Mouse (Mus musculus) mouse embryonic stem cell (cell line): Measurements from ENCODE around the gene Oas1h.
"Not testable (repeated sequence)": the region's sequence is repeated elsewhere in the genome, so short reads cannot be mapped to it uniquely, and the experiment has no call there.

ENCODE experiments used
- in situ Hi-C, 2 experiments: fragments of 300-500 bp; cut with MboI; formaldehyde crosslinking; loops; 1 replicate in 1 of 2; 3 replicates in 1 of 2; pipeline ENCODE4 v1.14.3; 2019 to 2020; ENCODE audit warnings: low sequenced_read_pairs in 2 of 2, low pct_unique_long_range_greater_than_20kb in 1 of 2, mixed read lengths in 1 of 2; ENCODE audit not compliant: unreplicated experiment in 1 of 2

The Oas1h gene

DNA sequence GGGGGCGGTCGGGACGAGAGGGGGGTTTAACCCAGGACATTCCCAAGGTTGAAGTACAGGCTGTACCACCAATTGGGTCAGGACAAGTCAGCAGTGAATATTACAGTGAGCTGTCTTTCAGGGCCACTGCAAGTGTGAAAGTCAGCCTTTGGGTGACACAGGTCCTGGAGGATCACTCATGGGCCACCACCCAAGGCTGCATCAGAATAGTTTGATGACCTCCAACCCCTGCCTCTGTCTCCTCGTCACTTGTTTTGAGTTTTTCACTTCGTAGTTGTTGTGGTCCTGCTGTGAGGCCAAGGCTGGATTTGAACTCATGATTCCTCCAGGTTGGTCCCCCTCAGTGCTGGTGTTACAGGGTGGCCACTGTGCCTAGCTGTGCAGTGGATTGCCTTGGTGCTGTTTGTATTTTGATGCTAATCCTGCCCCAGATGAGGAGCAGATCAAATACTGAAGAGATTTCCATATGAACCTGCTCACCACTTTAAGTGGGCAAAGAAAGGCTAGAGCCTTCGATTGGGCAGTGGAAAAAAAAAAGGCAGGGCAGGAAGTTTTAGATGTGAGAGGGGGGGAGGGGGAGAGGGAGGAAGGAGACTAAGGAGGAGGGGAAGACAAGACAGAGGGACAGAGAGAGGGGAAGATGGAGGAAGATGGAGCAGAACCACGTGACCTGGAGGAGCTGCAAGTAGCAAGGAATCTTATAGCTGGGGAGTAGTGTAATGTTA is 47.1 kb downstream of the Oas1h start:
- in situ Hi-C loops, result no loop called here

GRCm38 (mm10) chr5:120914204-120914603 is 53.0 kb downstream of the Oas1h start, which contains the start of gene Oas1d:
Gene Oas1d (plus strand): TSS chr5:120914536.
- in situ Hi-C loops, result not testable (repeated sequence)

DNA sequence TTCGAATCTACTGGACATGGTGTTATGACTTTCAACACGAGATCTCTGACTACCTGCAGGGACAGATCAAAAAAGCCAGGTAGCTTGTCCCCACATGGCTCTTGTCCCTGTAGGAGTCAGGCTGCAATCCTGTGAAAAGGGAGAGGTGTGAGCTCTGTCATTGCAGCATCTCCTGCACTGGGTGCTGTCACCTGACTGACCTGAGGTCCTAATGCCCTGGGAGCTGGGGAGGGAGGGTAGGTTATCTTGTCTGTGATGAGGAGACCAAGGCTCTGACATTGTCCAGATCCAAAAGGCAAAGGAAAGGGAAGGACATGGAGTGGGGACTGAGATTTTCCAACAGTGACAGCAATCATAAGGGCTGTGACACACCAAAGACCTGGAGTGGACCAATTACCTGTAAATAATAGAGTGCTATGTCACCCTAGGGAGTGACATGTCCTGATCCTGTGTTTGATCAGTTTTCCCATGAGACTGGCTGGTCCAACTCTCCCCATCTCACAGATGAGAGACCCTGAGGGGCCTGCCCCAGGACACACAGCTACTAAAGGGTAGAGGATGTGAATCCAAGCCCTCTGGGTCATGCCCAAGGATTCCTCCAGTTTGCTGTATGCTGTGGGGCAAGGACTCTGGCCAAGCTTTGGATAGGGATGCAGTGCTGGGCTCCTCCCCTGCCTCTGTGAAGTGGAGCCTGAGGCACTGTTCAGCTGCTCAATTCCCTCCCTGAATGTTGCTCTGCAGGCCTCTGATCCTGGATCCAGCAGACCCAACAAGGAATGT is 58.1 kb downstream of the Oas1h start:
- in situ Hi-C loops, result not testable (repeated sequence)

- in situ Hi-C loops, result no loop called here
Observed at GRCm38 (mm10) chr5:120920296-120920695, 59.1 kb downstream of the Oas1h start.
